Mouse (Mus musculus) intestine, postnatal 0 days (tissue): ENCODE measurements around the gene Nectin4. TPM values are rescaled to one million over a fixed set of nuclear protein-coding genes. Genes with fewer than 3 reads are reported as not detected.

Experiments
- ATAC-seq: fragments of 200-750 bp; cut with Nextera tagmentation; 2 replicates; pipeline ENCODE4 v1.8.0; 2017; ENCODE audit warnings: mild to moderate bottlenecking, moderate TSS enrichment, moderate library complexity
- H3K27ac ChIP-seq: fragments of 300-500 bp; sonication (generic); 2 replicates; pipeline ENCODE4 v1.5.1; 2014; ENCODE audit warnings: mild to moderate bottlenecking, low read depth, low read length, moderate library complexity
- H3K27me3 ChIP-seq: fragments of 300-500 bp; sonication (generic); replicated peaks from 2 replicates; pipeline ENCODE4 v1.6.1; 2014; ENCODE audit warnings: low read length, mixed read lengths; ENCODE audit not compliant: control insufficient read depth, insufficient read depth
- H3K36me3 ChIP-seq: fragments of 300-500 bp; sonication (generic); 2 replicates; pipeline ENCODE4 v1.6.1; 2014; ENCODE audit warnings: mild to moderate bottlenecking, moderate library complexity; ENCODE audit not compliant: control insufficient read depth, insufficient read depth
- H3K4me1 ChIP-seq: fragments of 300-500 bp; sonication (generic); replicated peaks from 2 replicates; pipeline ENCODE4 v1.6.1; 2014; ENCODE audit warnings: antibody characterized with exemption, low read length, mixed read lengths; ENCODE audit not compliant: control insufficient read depth, insufficient read depth
- H3K4me2 ChIP-seq: fragments of 300-500 bp; sonication (generic); replicated peaks from 2 replicates; pipeline ENCODE4 v1.6.1; 2014; ENCODE audit warnings: low read depth, mild to moderate bottlenecking, moderate library complexity
- H3K4me3 ChIP-seq: fragments of 300-500 bp; sonication (generic); 2 replicates; pipeline ENCODE4 v1.5.1; 2014; ENCODE audit warnings: low read depth, low read length
- H3K9ac ChIP-seq: fragments of 300-500 bp; sonication (generic); 2 replicates; pipeline ENCODE4 v1.6.1; 2014; ENCODE audit warnings: mild to moderate bottlenecking, low read depth, low read length
- H3K9me3 ChIP-seq: fragments of 300-500 bp; sonication (generic); 2 replicates; pipeline ENCODE4 v1.6.1; 2016; ENCODE audit warnings: mixed run types; ENCODE audit not compliant: control insufficient read depth
- CTCF ChIP-seq: sonication (generic); IDR thresholded peaks from 2 replicates; pipeline ENCODE4 v1.5.1; 2016; ENCODE audit warnings: low read depth, mild to moderate bottlenecking, control low read depth, antibody characterized with exemption, moderate library complexity
- WGBS: fragments of 180-500 bp; shearing (Covaris S2); extraction: QIAGEN DNeasy Blood & Tissue Kit; methylation state at CpG from one replicate; pipeline ENCODE4 v1.1.7; 2014; 5-methylcytosine and 5-hydroxymethylcytosine counted together
- polyA plus RNA-seq: library from polyadenylated mRNA; unstranded; fragments of >200 nt; fragmentation: Nextera tagmentation; extraction: Ambion mirVana; gene quantifications from 2 replicates; pipeline ENCODE4 v1.2.1, GENCODE M21; 2015

Gene Nectin4
- polyA plus RNA-seq, 1 experiment from 2014 or later = 0.48 TPM

DNA sequence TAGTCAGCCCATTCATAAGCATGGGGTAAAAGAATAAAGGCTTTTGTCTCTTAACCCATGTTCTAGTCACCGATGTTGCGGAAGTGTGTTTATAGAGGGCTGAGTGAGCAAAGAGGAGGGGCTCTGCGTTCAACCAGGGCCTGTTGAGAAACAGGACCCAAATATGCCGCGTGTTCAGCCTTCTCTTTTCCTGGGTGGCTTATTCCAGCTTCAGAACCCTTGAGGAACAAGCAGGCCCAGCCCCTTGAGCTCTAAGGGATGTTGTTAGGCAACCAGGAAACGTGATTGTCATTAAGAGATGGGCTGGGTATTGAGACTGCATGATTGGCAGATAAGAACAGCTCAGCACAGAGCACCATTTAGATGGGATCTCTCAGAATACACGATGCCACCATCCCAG, 4.0 kb upstream of the Nectin4 start:
- H3K9me3 ChIP-seq = no peaks in the 10 kb centered on the region
- H3K27ac ChIP-seq = no peak overlapping the region
- WGBS = 49% methylated on average over 7 of the region's 7 CpGs

DNA sequence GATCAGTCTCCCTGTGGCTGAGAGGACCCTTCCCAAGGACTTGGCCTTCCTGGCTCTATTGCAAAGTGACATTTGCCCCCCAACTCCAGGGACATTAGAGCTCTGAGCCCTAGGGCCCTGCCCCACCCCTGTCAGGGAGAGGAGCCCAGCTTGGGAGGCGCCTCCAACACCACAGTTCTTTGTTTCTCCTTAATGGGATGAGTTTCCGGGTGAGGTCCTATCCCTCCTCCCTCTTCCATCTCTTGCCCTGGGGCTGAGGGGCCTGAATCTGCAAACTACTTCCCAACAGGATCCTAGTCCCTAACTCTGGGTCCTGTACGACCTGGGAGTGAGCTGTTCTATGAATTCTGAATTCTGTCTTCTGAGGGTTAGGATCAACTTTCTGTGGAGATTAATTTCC, 3.0 kb downstream of the Nectin4 start:
- no peak for ATAC-seq
- H3K36me3 ChIP-seq = no peaks in the 10 kb centered on the region
- H3K4me2 ChIP-seq = no peak overlapping the region
- H3K9me3 ChIP-seq = no peaks in the 10 kb centered on the region
- WGBS = 58% methylated on average over 3 of the region's 3 CpGs
- H3K4me3 ChIP-seq = no peak overlapping the region
- no peak overlapping the region for H3K27ac ChIP-seq
- no peak overlapping the region for H3K9ac ChIP-seq
- H3K27me3 ChIP-seq = no peaks in the 10 kb centered on the region
- no peak for TF ChIP-seq CTCF
- H3K4me1 ChIP-seq = peaks cover 4% of the 10 kb centered on the region; the same call in 1 of the 2 replicates

More for the DNA sequence above, 4.0 kb upstream of the Nectin4 start:
- H3K4me1 ChIP-seq = no peaks in the 10 kb centered on the region
- ATAC-seq = no peak
- no peak for TF ChIP-seq CTCF
- no peak overlapping the region for H3K4me2 ChIP-seq
- no peaks in the 10 kb centered on the region for H3K36me3 ChIP-seq
- no peaks in the 10 kb centered on the region for H3K27me3 ChIP-seq
- H3K4me3 ChIP-seq = no peak overlapping the region
- no peak overlapping the region for H3K9ac ChIP-seq

DNA sequence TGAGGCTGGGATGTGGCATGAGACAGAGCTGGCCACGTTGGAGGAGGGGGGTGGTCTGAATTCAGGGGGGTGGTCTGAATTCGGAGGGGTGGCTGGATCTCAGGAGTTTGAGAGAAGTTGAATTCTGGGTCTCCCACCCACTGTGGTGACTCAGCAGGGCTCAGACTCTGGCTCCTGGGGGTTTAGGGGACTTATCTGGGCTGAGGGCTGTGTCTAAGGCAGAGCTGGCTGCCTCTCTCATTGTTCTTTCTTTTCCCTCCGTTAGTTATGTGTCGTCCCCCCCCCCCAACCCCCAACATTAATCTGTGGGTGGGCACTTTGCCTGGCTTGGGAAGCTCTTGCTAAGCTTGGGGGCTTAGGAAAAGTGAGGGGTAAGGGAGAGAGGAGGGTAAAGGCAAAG, 4.0 kb downstream of the Nectin4 start:
- no peak for TF ChIP-seq CTCF
- Histone ChIP-seq H3K9ac (no peak overlapping the region), H3K27ac (no peak overlapping the region), H3K36me3 (no peaks in the 10 kb centered on the region), H3K4me1 (peaks cover 4% of the 10 kb centered on the region; the same call in 1 of the 2 replicates), H3K27me3 (no peaks in the 10 kb centered on the region), H3K9me3 (no peaks in the 10 kb centered on the region), H3K4me2 (no peak overlapping the region), H3K4me3 (no peak overlapping the region)
- WGBS = 10% methylated on average over 3 of the region's 4 CpGs
- no peak for ATAC-seq

DNA sequence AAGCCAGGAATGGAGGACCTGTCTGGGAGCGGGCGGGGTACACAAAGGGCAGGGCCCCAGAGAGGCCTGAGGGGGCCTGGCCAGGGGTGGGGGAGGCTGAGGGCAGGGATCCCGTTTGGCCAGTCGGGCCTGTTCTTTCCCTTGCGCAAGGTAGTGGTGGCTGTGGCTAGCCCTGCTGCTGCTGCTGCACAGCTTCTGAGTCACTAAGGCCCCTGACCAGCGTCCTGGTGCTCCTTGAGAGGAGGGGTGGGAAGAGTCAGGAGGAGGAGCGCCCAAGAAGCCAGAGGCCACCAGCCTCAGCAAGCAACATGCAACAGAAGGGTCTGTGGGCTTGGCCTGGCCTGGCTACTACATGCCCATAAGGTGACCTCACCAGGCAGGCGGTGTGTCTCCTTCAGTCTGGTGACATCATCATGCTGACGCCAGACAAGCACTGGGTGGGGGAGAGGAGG, 5.8 kb downstream of the Nectin4 start:
- H3K4me2 ChIP-seq = 0 out of 2 replicates have a peak overlapping the region, but pooled peaks have one; percentile 10
- WGBS = 28% methylated on average over 9 of the region's 9 CpGs

DNA sequence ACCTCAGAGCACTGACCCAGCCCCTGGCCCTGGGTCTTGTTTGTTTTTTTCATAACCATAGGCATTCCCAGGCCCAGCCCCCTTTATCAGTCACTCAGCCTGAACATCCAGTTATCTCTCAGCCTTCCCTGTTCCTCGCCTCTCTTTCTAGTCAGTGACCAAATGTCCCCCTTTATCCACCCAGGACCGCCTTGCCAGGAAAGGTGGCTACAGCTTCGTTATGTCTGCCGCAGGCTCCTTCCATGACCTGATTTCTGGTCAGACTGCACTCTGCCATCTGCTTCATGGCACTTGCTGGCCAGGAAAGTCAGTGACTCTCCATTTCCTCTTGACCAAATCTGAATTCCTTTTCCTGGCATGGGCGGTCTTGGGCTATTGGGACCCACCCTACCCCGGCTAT, 8.4 kb downstream of the Nectin4 start:
- Histone ChIP-seq H3K4me2 (no peak overlapping the region), H3K4me1 (peaks cover 9% of the 10 kb centered on the region; the same call in 1 of the 2 replicates), H3K27ac (no peak overlapping the region), H3K27me3 (peaks cover 5% of the 10 kb centered on the region; the same call in 1 of the 2 replicates), H3K36me3 (no peaks in the 10 kb centered on the region), H3K4me3 (no peak overlapping the region), H3K9me3 (no peaks in the 10 kb centered on the region), H3K9ac (no peak overlapping the region)
- no peak for TF ChIP-seq CTCF
- no peak for ATAC-seq
- 82% methylated on average over 6 of the region's 6 CpGs for WGBS

More for the DNA sequence above, 5.8 kb downstream of the Nectin4 start:
- H3K27me3 ChIP-seq = peaks cover 3% of the 10 kb centered on the region; the same call in 1 of the 2 replicates
- no peak overlapping the region for H3K27ac ChIP-seq
- H3K4me3 ChIP-seq = no peak overlapping the region
- peaks cover 9% of the 10 kb centered on the region; the same call in 1 of the 2 replicates for H3K4me1 ChIP-seq
- no peaks in the 10 kb centered on the region for H3K36me3 ChIP-seq
- no peak overlapping the region for H3K9ac ChIP-seq
- TF ChIP-seq CTCF = no peak
- no peaks in the 10 kb centered on the region for H3K9me3 ChIP-seq
- peak; percentile 76 for ATAC-seq

DNA sequence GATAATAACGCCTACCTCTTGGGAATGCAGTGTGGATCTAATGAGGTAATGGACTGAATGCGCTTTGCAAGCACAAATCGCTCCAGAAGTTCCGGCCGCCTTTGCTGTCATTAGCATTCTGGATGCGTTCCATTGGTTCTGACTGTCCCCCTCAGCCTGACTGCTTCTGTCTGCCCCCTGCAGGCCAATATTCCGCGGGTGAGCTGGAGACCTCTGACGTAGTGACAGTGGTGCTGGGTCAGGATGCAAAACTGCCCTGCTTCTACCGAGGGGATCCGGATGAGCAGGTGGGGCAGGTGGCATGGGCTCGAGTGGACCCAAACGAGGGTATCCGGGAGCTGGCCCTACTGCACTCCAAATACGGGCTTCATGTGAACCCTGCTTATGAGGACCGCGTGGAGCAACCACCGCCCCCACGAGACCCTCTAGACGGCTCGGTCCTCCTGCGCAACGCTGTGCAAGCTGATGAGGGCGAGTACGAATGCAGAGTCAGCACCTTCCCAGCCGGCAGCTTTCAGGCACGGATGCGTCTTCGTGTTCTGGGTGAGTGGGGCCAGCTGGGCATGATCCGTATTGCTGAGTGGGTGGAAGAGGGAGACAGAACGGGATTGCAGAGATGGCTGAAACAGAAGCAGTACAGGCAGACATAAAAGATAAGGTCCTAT, 10.2 kb downstream of the Nectin4 start:
- TF ChIP-seq CTCF = peak; percentile 87
- H3K4me3 ChIP-seq = no peak overlapping the region
- H3K4me1 ChIP-seq = peaks cover 9% of the 10 kb centered on the region; the same call in 1 of the 2 replicates
- H3K36me3 ChIP-seq = no peaks in the 10 kb centered on the region
- no peaks in the 10 kb centered on the region for H3K9me3 ChIP-seq
- H3K9ac ChIP-seq = no peak overlapping the region
- H3K27me3 ChIP-seq = peaks cover 5% of the 10 kb centered on the region; the same call in 1 of the 2 replicates
- no peak overlapping the region for H3K27ac ChIP-seq
- peak; percentile 20; the same call in 1 of the 2 replicates for ATAC-seq
- peak overlapping the region; percentile 51 for H3K4me2 ChIP-seq
- 9% methylated on average over 31 of the region's 31 CpGs for WGBS
